Mouse (Mus musculus): Measurements from ENCODE around the gene Tnfsf10.

The Tnfsf10 gene

DNA sequence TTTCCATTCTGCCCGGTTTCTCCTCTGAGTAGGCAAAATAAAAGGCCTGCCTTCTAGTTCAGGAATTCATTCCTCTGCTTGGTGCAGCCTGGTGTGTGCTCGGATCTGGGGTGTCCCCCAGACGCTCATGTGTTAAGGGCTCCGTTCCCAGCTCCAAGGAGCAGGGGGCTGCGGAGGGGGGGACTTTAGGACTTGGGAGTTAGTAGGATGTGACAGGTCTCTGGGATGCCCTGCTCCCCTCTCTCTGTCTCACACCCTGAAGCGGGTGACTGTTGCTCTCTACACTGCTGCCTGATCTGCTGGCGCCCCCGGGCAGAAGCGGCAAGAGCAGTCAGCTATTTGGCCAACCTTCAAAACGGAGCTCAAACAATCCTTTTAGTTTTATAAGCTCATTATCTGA lies 10.0 kb upstream of the Tnfsf10 start:
- no peak for DNase-seq (ENCODE audit: low spot score in 2 of 2)

DNA sequence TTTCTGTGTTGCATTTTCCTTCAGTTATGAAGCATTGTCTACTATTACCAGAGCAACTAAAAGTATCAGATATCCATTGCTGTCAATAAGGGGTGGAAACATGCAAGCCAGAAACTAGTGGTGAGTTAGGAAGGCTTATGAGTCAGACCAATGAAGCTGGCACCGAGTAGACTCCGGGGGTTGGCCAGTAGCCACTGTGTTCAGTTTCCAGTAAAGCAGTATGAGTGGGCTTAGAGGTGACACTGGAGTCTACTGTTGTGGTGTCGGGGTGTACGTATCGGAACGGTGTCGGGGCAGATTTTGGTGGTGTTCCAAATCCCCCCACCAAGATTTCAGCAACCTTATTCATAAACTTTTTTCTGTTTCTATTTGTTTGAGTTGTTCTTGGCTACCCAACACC lies 5.9 kb upstream of the Tnfsf10 start:
- DNase-seq (ENCODE audit: low spot score in 2 of 2): no peak

DNA sequence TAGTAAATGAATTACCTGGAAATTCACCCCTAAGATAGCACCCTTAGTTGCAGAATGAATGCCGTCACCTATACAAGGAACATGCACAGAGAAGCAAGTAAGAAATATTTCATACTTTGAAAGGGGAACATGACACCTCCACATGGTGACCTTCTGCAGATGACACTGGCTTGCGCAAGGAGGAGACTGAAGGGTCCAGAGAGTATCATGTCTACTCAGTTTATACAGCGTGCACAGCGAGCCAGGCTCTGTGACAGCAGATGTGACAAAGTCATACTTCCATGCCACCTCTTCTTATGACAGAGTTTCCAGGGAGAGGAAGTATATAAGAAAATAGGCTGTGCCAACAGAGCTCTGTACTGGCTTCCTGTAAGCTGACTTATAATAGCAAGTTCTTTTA lies 5.4 kb upstream of the Tnfsf10 start:
- no peak for DNase-seq (ENCODE audit: low spot score in 2 of 2)

DNA sequence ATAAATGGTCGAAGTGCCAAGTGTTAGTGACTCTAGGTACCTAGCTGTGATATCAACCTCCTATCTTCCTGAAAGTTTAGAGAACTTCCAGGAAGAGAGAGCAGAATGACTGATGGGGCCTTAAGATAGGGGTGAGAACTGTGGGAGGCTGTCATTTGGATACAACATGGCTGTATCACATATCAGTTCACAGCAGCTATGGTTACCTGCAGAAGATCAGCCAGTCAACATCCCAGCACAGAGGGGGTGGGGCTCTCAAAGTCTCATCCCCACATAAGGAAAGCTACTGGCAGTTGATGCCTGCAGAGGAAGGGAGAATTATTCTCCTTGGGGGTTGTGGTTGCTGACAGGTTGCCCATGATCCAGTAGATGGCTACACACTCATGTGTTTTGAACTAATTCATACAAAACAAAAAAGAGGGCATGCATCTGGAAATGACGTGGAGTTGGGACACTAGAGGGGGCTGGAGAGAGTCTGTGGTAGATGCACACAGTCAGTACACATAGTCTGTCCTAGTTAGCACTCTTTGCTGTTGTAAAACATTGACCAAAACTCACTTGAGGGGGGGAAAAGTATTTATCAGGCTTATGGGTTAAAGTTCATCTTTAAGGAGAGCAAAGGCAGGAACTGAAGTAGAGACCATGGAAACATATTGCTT lies 2.2 kb upstream of the Tnfsf10 start:
- no peak for DNase-seq (ENCODE audit: low spot score in 2 of 2)

DNA sequence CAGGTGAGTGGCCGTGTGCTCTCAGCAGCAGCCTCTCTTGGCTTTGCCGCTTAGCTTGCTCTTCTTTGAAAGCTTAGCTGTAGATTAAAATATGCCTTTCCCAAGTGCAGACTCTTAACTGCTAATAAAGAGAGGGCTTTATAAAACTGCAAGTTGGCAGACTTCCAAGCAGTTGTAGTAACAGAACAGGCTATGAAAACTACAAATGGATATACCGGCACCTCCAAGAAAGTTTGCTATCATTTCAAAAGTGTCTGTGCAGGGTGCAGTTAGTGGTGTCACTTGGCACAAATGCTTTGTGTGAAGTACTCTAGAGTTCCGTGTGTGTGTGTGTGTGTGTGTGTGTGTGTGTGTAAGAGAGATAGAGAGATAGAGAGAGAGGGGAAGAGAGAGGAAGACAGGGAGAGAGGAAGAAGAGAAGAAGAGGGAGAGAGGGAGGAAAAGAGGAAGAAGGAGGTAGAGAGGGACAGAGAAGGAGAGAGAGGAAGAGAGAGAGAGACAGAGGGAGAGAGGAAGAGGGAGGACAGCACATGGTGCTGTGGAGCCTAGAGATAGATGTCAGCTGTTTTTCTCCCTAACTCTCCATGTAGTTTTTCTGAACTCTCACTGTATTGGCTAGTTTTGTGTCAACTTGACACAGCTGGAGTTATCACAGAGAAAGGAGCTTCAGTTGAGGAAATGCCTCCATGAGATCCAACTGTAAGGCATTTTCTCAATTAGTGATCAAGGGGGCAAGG lies 628 bp downstream of the Tnfsf10 start:
- no peak for DNase-seq (ENCODE audit: low spot score in 2 of 2)

DNA sequence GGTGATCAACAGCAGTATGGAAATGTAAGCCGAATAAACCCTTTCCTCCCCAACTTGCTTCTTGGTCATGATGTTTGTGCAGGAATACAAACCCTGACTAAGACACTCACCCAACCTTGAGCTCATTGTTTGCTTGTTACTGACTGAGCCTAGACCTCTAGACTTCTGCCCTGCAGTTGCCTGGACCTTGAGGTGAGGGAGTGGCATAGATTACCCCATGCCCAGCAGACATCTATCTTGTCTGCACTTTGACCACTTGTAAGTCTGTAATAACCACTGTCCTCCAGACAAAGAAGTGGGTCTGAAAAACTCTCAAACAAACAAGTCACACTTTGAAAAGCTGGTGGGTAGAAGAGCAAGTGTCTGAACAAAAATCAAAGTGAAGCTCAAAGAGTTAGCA lies 2.8 kb downstream of the Tnfsf10 start:
- DNase-seq (ENCODE audit: low spot score in 2 of 2): no peak

DNA sequence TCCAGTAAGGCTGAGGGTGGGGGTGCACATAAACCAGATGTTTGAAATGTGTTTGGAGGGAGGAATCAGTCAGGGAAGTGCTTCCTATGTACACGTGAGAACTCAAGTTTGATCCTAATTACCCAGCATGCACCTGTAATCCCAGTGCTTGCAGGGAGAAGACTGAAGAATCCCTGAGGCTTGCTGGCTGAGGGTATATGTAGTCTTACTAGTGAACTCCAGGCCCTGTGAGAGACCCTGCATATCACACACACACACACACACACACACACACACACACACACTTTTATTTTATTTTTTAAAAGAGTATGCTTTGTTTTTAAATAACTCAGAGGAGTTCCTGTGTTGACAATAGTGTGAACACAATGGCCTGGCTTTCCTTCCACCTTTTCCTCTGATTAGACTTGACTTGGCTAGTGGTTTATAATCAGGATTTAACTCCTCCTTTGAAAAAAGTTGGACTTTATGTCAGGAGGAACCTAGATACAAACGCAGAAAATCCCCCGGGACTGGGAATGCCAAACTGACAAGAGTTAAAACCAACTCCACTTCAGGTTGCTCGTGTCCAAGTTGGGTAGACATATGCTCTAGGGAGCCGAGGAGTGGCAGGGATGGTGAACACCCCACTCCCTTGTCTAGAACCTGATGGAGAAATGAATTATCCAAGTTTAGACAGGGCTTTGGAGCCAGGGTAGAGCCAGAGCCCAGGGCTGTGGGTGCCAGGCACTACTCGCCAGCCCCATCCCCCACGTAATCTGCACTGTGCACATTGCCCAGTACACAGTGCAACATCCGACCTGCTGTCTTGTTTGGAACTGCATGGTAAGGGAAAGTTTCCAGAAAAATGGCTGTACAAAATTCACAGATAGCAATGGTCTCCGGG lies 4.0 kb downstream of the Tnfsf10 start:
- DNase-seq (ENCODE audit: low spot score in 2 of 2): no peak

DNA sequence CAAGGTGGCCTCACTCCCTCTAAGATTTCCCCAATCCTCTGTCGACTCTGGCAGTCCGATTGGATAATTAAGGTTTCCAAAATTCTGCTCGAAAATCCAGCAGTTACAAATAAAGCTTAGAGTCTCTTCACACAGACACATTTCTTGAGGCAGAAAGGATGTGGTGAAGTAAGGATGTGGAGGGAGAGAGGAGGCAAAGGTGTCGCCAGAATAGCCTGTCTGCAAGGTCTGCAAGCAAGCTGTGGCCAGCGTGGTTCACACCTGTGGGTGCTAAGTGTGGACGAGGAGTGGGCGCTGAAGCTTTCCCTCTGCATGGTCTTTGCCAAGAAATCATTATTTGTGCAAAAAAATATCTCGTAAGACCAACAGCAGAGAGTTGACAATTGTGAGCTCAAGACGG lies 5.8 kb downstream of the Tnfsf10 start:
- no peak for DNase-seq (ENCODE audit: low spot score in 2 of 2)

DNA sequence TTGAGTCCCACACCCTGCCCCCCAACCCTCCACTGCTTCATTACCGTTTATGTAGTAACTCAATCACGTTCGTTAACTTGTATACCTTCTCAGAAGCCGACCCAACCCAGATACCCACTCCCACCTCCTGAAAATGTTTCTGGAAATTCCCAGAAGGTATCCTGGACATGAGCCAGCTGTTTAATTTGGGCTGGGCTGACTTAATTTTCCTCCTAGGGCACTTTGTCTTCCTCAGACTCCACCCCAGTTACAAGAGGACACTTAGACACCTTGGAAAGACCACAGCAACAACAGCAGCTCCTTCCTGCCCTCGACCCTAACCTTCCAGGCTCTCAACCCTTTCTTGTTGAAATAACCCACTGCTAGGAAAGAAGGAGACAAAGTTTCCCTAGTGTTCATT lies 6.7 kb downstream of the Tnfsf10 start:
- no peak for DNase-seq (ENCODE audit: low spot score in 2 of 2)

DNA sequence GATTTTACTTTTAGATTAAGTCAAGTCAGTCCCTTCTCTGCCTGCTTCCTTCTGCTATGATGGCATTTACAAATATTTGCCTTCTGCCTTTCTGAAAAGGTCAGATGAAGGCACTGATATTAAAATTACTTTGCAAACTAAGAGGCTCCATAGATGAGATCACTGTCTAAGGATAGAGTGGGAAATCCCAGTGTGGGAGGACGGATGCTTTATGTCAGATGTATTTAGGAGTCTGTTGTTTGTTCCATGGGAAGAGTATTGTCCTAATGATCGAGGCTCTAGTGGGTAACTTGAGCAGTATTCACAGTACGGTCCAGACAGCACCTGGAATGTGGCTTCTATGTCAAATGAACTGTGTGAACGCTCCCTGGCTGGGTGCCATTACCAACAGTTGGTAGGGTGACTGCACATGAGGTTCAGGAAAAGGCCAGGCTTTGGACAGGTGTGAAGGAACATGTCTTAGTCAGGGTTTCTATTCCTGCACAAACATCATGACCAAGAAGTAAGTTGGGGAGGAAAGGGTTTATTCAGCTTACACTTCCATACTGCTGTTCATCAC lies 9.9 kb downstream of the Tnfsf10 start:
- DNase-seq (ENCODE audit: low spot score in 2 of 2): no peak

DNA sequence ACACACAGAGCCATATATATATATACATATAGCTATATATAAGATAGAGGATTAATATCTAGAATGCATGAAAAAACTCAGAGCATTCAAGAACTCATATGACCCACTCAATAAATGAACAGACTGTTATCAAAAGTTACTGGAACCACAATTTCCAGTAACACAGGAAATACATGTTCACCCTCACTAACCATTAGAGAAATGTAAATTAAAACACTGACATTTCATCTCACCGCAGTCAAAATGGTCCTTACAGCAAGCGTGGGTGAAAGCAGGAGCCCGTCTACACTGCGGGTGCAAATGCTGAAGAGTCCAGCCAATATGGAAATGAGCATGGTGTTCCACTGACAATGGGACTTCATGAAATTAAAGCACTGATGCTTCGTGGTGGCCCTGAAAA lies 13.9 kb downstream of the Tnfsf10 start:
- no peak for DNase-seq (ENCODE audit: low spot score in 2 of 2)

DNA sequence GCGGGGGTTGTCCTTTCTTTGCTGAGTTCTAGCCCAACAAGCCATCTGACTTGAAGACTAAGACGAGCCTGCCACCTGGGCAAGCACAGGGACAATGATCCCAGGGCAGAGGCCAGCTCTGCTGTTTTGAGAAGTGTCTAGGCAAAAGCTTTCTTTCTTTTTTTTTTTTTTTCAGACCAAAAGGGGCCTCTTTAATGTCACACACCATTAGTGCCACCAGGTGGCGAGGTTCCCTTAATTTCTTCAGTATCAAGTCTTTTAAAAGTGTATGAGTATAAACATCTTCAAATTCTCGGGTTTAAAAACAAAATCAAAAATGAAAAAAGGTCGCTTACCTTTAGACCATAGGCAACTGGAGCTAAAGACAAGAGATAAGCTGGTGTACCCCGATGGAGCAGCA lies 21.6 kb downstream of the Tnfsf10 start:
- DNase-seq (ENCODE audit: low spot score in 2 of 2): peak in 1 of 2 experiments; percentile 34

DNA sequence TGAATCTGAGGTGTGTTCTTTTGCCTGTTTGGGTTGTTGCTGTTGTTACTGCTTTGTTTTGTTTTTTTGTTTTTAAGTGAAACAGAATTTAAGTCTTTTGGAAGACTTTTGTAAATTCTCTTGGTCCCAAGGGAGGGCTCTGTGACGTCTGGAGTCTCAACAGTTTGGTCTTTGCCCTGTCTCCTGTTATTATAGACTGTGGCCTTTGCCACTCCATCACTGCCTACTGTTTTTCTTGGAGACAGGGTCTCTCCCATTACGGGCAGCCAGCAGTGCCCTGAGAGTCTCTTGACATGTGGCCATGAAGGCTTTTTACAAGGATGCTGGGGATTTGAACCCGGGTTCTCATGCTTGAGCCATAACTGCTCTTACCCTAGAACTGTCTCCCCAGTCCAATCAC lies 22.1 kb downstream of the Tnfsf10 start:
- DNase-seq (ENCODE audit: low spot score in 2 of 2): no peak

DNA sequence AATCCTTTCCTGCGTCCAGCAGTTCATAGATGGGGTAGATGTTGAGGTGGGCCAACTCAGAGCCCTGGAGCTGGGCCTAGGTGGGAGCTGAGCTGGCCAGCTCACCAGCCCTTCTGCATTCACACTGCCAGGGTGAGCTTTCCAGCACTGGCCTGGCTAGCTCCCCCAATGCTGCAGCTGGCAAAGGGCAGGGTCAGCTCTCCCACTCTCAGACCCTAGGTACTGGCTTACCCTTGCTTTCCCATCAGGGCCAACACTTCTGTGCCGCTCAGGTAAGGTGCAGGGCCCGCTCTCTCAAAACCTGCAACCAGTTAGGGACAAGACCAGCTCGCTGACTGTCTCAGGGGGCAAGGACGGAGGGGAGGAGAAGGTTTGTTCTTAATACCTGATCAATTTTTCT lies 23.9 kb downstream of the Tnfsf10 start:
- no peak for DNase-seq (ENCODE audit: low spot score in 2 of 2)

DNA sequence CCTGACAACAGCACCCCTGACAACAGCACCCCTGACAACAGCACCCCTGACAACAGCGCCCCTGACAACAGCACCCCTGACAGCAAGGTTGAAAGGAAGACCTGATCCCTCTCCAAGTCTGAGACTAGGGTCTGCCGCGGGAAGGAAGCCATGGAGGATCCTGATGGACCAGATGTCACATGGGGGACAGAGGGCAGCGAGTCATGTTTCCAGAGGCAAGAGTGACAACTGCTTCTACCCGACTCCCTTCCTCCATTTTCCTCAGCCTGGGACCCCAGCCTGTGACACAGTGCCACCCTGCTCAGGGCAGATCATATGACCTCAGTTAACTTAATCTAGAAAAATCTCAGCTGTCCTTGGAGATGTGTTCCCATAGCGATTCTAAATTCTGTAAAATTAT lies 25.6 kb downstream of the Tnfsf10 start:
- no peak for DNase-seq (ENCODE audit: low spot score in 2 of 2)

DNA sequence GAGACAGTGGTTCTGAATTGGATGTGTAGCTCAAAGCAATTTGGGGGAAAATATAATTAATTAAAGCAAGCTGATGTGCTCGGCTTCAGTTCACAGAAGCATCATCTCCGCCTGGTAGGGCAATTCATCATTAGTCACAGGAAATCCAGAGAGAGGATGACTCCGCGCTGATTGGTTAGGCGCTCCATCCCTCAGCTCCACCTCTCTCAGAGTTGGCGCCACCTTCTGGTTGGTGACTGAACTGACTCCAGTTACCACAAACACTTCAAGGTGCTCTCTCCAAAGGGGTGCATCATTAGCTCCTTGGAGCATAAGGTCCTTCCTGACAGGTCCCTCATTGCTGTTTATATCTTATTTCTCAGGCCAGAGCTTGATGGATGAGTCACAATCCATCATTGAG lies 28.7 kb downstream of the Tnfsf10 start:
- no peak for DNase-seq (ENCODE audit: low spot score in 2 of 2)

DNA sequence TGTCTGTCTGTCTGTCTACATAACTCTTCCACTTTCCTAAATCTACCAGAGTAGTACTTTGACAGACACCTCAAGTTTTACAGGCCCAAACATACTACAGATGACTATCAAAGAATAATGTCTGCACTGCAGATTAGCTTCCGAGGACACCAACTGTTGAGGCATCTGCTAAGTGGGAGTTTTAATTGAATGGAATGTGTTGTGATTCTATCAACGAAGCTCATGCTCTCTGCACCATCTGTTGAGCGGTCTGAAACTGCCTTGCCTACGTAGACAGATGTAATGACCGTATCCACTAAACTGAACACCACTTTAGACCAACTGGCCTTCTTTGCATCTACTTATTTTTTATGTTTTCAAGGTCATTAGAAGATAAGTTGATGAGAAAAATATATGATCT lies 31.6 kb downstream of the Tnfsf10 start:
- DNase-seq (ENCODE audit: low spot score in 2 of 2): no peak

DNA sequence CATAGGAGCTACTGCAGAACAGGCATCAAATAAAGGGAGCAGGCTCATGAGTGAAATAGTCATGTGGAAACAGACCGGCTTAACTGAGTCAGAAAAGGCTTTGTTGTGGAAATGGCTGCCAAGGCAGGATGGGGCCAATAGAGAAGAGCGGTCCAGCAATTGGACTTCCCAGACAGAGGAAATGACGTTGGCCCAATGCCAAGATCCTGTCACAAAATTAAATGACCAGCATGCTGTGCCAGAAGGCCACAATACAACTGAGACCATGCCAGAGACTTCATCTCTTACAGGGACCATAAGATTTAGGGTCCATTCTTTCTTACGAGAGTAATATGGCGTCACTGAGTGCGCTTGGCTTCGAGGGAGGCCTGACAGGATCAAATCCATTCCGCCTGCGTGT lies 34.3 kb downstream of the Tnfsf10 start:
- DNase-seq (ENCODE audit: low spot score in 2 of 2): no peak

DNA sequence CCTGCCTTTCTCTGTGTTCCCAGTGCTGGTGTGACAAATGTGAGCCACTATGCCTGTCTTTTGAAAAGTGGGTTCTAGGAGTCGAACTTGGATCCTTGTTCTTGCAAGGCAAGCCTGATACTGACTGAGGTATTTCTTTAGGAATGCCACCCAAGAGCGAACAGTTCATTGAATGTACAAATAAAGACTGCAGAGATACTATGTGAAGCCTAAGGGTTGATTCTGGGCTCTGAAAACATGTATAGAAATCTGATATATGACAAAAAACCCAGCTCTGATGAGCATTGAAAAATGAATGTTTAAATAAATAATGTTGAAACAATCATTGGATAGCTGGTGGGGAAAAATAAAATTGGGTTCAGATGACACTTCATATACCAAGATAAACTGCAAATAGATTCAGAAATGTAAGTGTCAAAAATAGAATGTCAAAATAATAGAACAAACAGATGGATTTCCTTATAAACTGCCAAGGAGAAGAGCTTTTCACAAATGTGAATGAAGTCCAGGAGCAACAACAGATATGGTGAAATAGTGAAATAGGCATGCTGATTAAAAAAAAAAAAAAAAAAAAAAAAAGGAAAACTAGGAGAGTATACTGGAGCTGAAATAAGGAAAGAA lies 42.4 kb downstream of the Tnfsf10 start:
- no peak for DNase-seq (ENCODE audit: low spot score in 2 of 2)

DNA sequence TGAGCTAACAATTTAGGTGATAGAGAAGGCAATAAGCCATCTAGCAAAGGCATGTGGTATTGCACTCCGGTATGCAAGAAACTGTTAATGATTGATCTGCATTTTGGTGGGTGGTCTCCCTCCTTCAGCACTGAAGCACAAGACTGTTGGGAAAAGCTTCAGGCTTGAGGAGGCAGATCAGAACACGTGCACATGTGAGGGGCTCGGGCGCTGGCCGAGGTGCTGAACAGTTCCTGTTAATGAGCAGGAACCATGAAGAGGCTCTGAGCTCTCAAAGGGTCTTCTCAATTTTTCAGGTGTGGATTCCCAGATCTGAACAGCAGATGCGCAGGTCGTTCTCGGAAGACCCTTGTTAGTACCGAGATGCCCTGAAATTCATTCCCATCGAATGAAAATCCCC lies 53.3 kb downstream of the Tnfsf10 start:
- DNase-seq (ENCODE audit: low spot score in 2 of 2): no peak

DNA sequence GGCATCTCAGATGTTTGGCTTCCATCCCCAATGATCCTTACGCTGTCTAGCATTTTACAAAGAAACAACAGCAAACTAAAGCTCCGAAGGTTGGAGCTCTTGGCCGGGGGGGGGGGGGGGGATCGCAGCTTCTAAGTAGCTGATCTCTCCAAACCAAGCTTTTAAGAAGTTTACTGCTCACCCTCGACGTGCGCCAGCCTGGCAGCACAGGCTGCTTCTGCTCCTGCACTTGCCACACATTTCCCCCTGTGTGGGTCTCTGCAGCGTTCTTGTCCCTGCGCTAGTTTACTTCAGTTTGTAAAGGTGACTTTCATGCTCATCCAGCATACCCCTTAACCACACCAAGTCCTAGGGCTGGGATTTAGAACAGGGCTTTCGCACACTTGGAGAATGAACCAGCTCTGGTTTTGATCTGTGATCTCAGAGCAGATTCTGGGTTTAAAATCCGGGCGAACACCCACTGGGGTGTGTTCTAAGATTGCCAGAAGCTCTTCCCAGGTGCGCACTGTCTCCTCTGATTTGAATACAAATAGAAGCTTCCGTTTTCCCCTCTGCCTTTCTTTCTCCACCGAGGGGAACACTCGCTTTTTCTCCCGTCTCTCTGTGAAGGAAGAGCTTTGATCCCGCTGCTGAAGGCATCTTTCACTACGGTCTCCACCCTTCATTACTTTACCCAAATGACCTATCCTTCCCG lies 53.9 kb downstream of the Tnfsf10 start:
- DNase-seq (ENCODE audit: low spot score in 2 of 2): no peak

DNA sequence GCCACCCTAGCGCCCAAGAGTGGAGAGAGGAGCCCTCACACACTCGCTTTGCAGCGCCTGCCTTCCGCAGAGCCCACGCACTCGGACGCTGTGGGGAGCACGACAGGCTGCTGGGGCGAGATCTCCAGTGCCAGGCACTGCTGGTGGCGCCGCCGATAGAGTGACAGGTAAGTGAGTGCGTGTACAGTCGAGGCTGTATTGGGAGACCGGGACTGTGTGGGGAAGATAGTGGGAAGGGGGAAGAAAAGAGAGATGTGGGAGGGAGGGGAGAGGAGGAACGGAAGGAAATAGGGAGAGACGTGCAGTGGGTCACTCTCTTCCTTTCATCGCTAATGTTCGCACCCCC lies 54.4 kb downstream of the Tnfsf10 start, which contains the start of gene Ghsr:
Gene Ghsr (plus strand): TSS at position 76 of the 346 bp plus-strand sequence.
- DNase-seq (ENCODE audit: low spot score in 2 of 2): no peak
